Mouse (Mus musculus) layer of hippocampus, adult 9-11 months (tissue): ENCODE data around the gene Herc3.
"Not testable (repeated sequence)": the region's sequence is repeated elsewhere in the genome, so short reads cannot be mapped to it uniquely, and the experiment has no call there.

Experiments used
- DNase-seq: peaks from one replicate; pipeline ENCODE4 v3.0.0; 2022

Gene Herc3

DNA sequence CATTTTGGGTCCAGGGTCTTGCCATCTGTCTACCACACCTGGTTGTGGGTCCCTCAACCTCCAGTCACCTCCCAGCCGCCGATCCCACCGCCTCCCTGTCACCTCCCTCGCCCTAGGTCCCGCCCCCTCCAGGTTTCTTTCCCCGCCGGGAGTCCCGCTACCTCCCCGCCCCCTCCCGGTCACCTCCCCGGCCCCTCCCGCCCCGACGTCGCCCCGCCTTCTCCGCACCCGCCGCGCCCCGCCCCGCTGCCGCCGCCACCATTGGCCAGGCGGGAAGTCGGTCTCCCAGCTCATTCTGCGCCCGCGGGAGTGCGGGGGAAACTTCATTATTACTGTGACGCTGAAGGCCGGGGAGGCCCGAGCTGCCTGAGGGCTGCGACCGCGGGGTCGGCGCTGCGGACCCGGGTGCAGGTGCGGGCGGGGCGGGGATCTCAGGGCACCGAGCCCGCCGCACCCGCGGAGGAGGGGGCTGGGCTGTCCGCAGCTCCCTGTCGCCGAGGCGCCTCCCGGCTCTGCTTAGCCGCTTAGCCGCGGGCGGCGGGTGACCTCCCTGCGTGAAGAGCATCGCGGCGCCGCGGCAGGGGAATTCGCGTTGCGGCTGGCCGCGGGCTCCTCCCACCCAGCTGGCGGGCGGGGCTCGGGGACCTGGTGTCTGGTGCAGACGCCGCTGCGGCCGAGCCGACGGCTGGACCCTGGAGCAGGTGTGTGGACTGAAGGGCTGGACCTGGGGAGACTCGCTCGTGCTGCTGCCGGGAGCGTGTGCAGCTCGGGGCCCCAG lies at the start of gene Herc3:
Gene Herc3, plus strand, starts transcription at position 234 of the 778 bp plus-strand sequence.
- peak; percentile 79 for DNase-seq

DNA sequence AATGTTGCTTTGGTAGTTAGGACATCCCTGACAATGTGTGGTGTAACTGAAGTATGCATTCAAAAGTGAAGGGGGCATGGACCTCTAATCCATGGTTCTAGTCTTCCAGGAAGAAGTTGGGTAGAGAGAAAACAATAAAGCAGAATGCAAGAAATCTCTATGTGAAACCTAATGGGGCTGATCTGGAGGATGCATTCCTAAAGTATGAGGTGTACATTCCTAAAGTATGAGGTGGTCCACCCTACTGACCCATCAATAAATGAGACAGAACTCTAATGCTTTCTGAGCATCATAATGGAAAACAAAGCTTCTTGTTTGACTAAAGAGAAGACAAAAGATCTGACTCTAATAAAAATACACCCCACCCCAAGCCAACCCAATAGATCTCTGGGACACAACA lies 29.9 kb upstream of the Herc3 start:
- DNase-seq: no peak

DNA sequence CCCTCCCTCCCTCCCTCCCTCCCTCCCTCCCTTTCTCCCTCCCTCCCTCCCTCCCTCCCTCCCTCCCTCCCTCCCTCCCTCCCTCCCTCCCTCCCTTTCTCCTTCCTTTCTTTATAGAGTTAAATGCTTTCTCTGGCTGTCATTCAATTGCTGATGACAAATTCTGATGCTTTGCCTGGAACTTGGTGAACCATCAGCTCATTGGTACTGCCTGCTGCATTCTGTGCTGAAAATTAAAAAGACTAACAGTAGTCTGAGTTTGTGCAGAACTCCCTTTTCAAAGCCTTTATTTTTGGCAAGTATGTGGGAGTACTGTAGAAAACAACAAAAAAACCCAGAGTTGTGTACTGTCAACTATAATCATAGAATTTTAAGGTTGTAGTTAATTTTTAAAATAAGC lies 16.9 kb upstream of the Herc3 start:
- peak; percentile 32 for DNase-seq

DNA sequence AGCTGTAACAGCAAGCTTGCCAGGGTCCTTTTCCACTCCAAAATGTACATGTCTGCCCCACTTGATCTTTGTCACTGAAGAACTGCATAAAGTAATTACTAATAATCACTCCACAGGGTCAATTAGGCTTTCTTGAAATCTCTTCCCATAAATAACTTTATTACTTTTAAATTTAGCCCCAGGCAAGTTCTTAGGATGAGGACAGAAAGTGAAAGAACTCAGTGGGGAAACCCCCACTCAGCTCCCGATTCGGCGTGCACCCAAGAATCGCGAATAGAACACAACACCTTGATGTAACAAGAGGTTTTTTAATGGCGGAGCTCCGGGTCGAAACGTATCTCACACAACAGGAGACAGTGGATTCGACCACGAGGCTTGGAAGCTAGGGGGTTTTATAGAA lies 14.2 kb upstream of the Herc3 start:
- DNase-seq: not testable (repeated sequence)

DNA sequence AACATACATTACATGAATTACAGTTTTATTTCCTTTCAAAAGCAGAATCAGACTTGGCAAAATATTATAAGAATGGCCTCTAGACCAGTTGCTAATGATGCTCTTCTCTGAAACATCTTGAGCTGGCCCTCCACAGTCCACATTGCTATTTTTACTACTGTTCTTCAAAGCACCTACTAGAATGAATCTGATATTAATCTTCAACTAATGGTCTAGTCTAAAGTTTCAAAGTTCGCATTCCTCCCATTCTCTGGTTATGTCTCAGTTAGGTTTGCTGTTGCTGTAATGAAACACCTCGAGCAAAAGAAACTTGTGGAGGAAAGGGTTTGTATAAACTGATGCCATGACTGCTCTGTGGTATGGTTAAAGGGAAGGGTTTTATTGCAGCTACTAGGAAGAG lies 5.6 kb upstream of the Herc3 start:
- DNase-seq: no peak

DNA sequence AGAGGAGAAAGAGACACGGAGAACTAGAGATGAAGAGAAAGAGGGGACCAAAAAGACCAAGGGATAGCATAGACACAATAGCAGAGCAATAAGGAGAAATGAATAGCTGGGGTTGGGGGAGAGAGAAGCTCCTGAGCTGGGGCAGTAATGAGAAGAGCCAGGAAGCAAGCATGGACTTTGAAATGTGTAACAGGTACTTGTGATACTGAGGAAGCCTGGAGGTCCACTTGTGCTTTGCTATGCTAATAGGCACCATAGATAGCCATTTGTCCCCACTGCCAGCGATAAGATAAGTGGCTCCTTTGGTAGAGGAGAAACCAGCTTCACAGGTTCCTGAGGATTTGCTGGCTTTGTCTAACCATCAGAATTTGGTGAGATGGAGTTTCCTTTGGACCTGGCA lies 5.2 kb upstream of the Herc3 start:
- DNase-seq: no peak

DNA sequence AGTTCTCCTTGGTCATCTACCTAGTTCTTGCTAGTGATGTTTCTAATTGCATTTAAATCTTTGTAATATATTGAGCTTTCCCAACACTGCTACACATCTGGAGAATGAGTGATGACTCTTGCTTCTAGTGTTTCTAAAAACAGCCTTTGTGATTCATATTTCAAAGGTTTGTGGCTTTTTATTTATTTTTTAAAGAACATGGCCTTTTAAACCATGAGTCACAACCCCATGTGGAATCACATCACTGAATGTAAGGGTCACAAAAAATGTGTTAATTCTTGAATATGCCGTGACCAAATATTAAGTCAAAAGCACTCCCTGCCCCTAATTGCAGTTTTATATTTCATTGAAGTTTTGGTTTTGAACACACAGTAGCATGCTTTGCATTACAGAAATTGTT lies 2.7 kb upstream of the Herc3 start:
- no peak for DNase-seq

DNA sequence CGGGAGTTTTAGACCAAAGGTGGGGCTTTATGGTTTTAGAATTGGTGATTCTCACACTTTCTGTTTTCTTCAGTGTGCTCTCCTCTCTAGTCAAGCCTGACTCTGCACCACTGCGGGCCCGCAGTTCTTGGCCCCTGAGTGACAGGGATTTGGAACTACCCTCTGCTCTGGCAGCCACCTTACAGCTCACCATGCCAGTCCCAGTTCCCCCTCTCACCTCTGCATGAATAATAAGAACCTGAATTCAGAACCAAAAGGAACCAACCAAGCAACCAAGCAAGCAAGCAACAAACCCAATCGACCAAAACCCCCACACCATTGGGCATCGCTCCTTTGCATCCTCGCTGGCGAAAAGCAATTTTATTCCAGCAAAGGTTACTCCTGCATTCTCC lies 429 bp upstream of the Herc3 start:
- no peak for DNase-seq

DNA sequence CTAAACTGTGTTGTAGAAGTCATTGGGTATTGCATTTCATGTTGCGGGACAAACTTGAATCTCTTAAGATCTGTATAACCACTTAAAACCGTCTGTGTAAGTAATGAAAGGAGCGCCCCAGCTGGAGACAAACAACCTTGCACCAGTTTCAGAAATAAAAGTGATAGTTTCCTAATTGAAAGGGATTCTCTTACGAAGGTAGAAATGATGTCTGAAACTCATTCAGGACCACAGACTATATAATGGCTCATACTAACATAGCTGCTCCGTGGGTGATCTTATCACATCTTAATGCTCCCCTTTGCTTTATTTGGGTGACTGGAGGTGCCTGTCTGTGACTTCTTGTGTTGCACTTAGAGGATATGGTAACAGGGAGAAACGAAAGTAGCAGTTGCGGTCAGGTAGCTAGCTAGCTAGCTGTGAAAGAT lies 1.3 kb downstream of the Herc3 start:
- no peak for DNase-seq

DNA sequence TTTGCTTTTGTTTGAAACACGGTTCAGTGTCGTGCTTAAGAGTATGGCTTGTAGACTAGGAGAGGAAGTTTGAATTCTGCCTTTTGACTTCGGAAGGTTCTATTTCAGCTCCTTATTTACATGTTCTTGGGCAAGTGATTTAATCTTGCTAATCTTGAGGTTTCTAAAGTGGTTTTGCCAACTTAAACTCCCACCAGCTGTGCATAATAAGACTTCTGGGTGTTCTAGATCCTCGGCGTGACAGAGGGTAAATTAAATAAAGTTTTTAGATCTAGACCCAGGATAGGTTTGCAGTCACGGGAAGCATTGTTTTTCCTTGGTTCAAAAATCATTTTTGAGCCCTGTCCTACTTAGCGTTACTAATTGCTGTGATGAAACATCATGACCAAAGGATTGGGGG lies 3.2 kb downstream of the Herc3 start:
- no peak for DNase-seq

DNA sequence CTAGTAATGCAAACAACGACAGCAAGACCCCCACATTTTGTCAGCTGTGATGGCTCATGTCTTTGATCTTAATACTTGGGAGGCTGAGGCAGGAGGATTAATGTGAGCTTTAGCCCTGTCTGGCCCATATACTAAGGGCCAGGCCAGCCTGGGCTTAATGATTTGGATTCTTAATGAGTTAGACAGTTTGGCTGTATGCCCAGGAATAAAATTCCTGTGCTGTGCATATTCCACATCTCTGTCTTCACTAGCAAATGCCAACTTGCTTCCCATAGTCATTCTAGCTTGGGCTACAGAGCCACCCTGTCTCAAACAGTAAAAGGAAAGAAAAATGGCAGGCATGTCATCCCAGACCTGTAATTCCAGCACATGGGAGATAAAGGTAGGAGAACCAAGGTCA lies 4.3 kb downstream of the Herc3 start:
- no peak for DNase-seq

DNA sequence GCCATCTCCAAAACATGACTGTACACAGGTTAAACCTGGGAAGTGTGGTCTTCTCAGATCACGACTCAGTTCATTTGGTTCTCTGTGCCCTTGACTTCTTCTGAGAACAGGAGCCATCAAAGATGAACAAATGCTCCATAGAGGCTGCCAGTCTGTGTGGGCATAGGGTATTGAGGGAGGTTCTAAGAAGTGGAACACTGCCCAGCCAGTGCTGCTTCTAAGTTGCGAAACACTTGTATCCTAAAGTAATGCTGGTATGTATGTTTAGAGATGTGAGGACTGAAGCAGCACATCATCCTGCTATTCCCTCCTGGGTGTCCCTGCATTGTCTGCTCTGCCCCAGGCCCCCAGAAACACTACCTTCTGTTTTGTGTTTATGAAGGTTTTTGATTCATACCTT lies 5.2 kb downstream of the Herc3 start:
- DNase-seq: no peak

DNA sequence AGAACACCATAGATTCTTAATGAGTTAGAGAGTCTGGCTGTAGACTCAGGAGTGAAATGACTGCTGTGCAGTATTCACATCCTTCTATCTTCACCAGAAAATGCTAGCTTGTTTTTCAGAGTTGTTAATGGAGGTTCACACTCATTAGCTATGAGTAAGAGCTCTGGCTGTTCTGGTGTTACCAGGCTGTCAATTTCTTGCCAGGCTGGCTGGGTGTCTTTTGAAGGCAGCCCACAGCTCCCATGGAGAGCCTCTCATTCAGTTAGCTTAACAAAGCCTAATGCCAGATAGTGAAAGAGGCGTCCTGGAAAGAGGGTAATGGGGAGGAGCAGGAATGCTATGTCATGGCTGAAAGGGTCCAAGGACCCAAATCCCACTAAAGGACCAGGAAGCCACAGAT lies 6.7 kb downstream of the Herc3 start:
- peak; percentile 75 for DNase-seq

DNA sequence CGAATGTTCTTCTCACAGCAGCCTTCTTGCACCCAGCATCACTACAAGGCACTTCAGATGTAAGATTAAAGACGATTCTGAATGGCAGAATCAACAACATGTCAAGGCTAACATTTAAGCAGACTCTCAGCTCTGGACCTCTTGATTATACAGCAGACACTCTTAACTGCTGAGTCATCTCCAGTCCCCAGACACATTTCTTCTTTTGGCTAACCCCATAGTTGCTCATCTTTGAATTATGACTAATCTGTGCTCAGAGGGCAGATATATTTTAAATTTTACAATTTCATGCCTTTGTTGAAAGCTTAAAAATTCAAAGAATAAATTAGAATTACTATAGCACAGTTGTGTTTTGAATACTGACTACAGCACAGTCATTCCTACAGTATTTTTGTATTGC lies 9.9 kb downstream of the Herc3 start:
- DNase-seq: no peak

DNA sequence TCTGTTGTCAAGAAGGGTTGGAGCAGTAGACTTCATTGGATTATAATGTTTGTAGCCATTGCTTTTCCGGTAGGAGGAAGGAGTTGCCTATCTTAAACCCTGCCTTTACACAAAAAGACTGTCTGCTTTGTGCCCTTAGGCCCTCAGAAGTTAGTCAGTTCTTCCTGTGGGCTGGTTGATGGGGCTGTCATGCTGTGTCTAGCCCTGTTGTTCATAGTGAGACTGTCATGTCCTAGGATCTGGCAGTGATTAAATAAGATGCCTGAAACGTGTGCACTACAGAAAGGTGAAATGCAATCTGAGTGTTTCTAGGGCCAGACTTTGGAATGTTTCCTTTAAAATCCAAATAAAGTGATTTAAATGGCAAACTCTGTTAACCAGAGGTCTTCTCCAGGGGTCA lies 10.9 kb downstream of the Herc3 start:
- DNase-seq: no peak

DNA sequence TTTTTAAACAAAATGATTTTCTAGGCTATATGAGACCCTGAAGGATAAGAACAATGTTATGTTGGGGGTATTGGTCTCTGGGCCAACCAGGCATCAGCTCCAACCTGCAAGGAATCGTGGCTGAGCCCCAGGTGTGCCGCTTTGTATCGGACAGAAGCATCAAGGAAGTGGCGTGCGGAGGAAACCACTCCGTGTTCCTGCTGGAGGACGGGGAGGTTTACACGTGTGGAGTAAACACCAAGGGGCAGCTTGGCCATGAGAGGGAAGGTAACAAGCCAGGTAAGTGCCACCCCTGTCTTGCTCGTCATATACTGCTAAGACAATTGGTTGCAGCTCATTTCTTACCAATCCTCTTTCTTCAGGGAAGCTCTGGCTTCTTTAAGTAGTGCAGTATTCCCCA lies 12.3 kb downstream of the Herc3 start:
- DNase-seq: no peak

DNA sequence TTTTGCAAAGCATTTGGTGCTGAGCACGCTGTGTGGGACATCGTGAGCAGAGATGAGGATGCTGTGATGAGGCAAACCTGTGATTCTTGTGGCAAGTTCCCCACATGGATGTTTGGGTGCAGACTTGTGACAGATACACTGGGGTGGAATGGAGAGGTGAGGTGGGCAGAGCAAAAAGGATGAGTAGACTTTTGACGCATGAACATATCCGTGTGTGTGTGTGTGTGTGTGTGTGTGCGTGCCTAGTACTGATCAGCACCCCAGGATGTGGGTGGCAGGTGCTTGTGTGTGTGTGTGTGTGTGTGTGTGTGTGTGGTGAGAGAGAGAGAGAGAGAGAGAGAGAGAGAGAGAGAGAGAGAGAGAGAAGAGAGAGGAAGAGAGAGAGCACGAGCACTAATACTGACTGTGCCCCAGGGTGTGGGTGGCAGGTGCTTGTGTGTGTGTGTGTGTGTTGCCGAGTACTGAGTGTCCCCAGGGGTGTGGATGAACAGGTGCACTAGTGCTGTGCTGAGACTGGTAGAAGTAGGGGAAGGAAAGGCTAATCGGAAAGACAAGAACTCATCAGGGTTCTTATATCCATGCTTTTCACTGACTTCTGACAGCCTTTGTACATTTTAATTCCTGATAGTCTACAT lies 13.0 kb downstream of the Herc3 start:
- DNase-seq: no peak

DNA sequence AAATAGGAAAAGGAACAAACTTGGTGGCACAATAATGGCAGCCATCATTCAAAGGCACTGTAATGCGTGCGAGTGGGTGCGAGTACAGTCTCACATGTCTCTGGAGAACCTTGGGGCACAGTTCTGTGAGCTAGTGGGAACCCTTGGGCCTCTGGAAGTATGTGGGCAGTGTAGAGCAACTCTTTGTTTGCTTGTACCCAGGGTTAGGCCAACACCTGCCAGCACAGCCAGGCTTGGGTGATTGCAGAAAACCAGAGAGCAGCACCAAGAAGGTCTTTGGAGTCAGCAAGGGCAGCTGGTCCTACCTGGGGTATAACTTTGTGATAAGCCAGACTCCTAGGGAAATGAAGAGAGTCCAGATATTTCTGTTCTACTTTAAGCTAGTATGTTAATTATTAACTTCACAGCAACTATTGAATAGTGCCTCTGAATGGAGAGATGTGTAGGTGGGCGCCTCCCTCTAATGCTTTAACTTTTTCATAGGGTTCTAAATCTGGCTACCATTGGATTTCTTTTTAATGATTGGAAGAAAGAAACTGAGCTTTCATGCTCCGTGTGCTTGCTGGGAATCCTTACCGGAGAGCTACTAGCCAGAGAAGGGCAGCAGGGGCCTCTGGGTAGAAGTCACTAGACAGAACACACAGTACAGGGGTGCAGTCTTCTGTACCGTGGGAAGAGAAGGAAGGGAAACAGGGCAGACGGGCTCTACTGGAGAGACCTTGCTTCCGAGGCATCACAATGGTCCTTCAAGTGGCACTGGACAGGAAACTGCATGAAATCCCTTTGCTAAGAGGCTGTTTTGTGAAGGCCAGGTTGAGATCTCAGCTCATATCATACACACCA lies 15.8 kb downstream of the Herc3 start:
- DNase-seq: no peak

DNA sequence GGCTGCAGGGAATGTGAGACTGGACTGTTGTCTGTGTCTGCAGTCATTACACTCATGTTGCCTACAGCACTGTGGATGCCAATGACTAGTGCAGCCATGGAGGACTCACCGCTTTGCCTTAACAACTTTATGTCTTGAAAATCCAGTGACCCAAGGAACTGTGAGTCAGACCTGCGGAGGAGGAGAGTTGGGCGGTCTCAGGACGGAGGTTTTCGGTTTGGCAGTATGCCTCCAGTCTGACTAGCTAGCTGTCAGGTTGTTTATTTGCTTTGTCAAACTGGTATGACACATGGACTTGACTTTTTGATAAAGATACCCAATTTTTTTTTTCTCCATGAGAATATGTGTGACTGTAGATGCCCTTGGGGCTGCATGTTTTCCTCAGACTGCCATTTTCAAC lies 16.6 kb downstream of the Herc3 start:
- no peak for DNase-seq

DNA sequence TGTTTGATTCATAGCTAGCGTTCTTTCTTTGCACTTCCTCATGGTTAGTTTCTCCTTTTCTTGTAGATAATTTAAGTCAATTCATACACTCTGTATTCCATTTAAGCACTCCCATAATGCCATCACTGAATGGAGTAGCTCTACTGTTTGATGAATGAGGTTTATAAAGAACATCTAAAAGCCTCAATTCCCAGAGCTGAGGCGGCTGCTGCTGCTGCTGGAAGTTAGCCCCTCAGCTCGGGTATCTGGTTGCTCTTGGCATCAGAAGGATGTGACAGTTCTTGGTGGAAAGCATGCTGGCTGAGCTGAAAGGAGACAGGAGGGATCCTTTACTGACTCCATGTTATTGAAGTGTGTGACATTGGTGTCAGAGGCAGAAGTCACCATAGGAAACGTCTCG lies 18.1 kb downstream of the Herc3 start:
- DNase-seq: no peak

DNA sequence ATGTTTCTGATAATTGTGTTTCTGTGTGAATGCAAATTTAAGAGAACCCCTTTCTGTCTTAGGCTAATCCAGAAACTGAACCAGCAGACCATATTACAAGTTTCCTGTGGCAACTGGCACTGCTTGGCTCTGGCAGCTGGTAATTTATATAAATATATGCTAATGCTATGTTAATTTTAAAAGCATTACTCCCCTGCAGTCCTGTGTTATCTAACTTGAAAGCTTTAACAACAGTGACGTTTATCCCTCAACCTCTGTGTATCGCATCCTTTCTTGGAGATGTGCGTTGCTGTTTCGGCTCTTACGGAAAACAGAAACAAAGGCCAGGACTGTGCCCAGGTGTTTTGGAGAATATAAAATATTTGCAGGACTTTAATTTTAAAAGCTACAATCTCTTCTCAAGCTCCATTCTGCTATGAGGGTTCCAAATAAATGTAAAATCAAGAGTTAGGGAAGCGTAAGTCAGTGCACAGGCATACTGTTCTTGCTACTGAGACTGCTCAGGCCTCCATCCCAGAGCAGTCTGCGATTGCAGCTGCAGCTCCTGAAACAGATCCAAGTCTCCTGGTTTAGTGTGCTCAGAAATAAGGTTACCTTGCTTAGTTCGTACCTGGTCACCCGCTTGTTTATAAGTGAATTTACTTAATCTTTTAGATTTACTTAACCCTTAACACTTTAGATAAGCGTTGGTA lies 24.6 kb downstream of the Herc3 start:
- DNase-seq: no peak

DNA sequence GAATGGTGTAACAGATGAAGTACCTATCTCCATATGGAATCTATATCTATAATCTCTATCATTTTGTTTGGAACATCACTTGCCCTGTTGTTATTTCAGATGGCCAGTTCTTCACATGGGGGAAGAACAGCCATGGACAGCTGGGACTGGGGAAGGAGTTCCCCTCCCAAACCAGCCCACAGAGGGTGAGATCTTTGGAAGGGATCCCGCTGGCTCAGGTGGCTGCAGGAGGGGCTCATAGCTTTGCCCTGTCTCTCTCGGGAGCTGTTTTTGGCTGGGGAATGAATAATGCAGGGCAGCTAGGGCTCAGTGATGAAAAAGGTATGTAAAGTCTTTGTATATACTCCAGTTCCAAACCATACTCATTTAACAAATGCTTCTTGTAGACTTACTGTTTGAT lies 25.2 kb downstream of the Herc3 start:
- DNase-seq: no peak

DNA sequence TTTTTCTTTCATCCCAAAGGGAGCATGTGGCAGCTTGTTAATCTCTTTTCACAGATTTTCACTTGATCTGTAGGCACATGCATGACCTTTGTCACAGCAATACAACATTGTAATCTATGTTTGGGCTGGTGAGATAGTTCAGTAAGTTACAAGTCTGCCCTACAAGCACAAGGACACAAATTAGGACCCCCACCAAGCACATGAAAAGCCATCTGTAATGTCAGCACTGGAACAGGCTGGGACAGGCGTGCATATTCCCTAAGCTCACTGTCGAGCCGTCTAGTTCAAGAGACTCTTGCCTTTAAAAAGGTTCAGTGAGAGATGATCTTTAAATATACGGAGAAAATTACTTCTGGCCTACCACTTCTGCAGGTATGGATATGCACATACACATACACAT lies 28.3 kb downstream of the Herc3 start:
- DNase-seq: no peak
